In genomic region chr9:101181962-101182701, GRCm38 (mm10) we compare ENCODE assay signal across 8 mouse cellular contexts.
DNase-seq lines count a peak whose midpoint lies in the region; ATAC-seq and TF ChIP-seq lines count a peak whose summit lies in the region.

No protein-coding gene starts in this region.

- H3K9ac ChIP-seq in limb, embryonic 11.5 days (ENCODE audit: low read length): no peak overlapping the region
- H3K9ac ChIP-seq in midbrain, embryonic 15.5 days: no peak overlapping the region

- DNase-seq in monocyte, adult 2 months (ENCODE audit: low read depth in 1 of 2, low spot score in 2 of 2): peak; percentile 12 to 23
- peak; percentile 75 for DNase-seq in embryo, embryonic 9.5 days (ENCODE audit: extremely low spot score)
- DNase-seq in heart, adult 11 months: peak; percentile 95
- DNase-seq in kidney, adult 2 months: peak; percentile 91
- DNase-seq in limb, embryonic 11.5 days (ENCODE audit: low spot score): peak; percentile 88
- DNase-seq in spleen, postnatal 36 days (ENCODE audit: low spot score in 2 of 2): peak; percentile 38 to 53

- no peak overlapping the region for H3K4me2 ChIP-seq in limb, embryonic 11.5 days (ENCODE audit: low read depth, severe bottlenecking)
- H3K4me2 ChIP-seq in midbrain, embryonic 15.5 days: no peak overlapping the region

- TF ChIP-seq CTCF in kidney, adult 2 months (conservative IDR thresholded peaks at IDR 0.05; ENCODE audit: insufficient read depth, insufficient read length, low read depth, low read length): peak; percentile 65

- no peaks in the 10 kb centered on the region for H3K4me1 ChIP-seq in kidney, adult 2 months (ENCODE audit: control insufficient read depth, insufficient read depth, low read length)
- no peaks in the 10 kb centered on the region for H3K4me1 ChIP-seq in limb, embryonic 11.5 days (ENCODE audit: control insufficient read depth, insufficient read depth, low read length)
- H3K4me1 ChIP-seq in midbrain, embryonic 15.5 days: no peaks in the 10 kb centered on the region

- no peak overlapping the region; the same call in 1 of the 2 replicates for H3K27ac ChIP-seq in kidney, adult 2 months (ENCODE audit: insufficient read depth, low read depth, low read length)
- H3K27ac ChIP-seq in limb, embryonic 11.5 days (replicated peaks; ENCODE audit: low read depth, low read length): no peak overlapping the region
- no peak overlapping the region for H3K27ac ChIP-seq in midbrain, embryonic 15.5 days

- TF ChIP-seq POLR2A in kidney, adult 2 months (IDR thresholded peaks at IDR 0.05; ENCODE audit: low read depth, low read length): no peak

- no peaks in the 10 kb centered on the region for H3K27me3 ChIP-seq in kidney, adult 2 months (replicated peaks; ENCODE audit: control insufficient read depth, insufficient read depth, low read length)
- H3K27me3 ChIP-seq in limb, embryonic 11.5 days (ENCODE audit: control insufficient read depth, insufficient read depth, low read length): no peaks in the 10 kb centered on the region
- no peaks in the 10 kb centered on the region for H3K27me3 ChIP-seq in midbrain, embryonic 15.5 days (replicated peaks)

- peaks cover 7% of the 10 kb centered on the region for H3K36me3 ChIP-seq in kidney, adult 2 months (ENCODE audit: control insufficient read depth, insufficient read depth, low read length)
- no peaks in the 10 kb centered on the region; the same call in 1 of the 2 replicates for H3K36me3 ChIP-seq in limb, embryonic 11.5 days (ENCODE audit: control insufficient read depth, insufficient read depth, low read length)
- H3K36me3 ChIP-seq in midbrain, embryonic 15.5 days (replicated peaks): peaks cover 4% of the 10 kb centered on the region; the same call in 1 of the 2 replicates

- WGBS in kidney, adult 2 months: 31% methylated on average over 5 of the region's 5 CpGs
- WGBS in limb, embryonic 11.5 days: 42% methylated on average over 5 of the region's 5 CpGs
- WGBS in midbrain, embryonic 15.5 days: 46% methylated on average over 5 of the region's 5 CpGs

- no peak overlapping the region for H3K4me3 ChIP-seq in kidney, adult 2 months (ENCODE audit: insufficient read depth, low read depth, low read length)
- no peak overlapping the region for H3K4me3 ChIP-seq in limb, embryonic 11.5 days (ENCODE audit: low read depth, low read length)
- H3K4me3 ChIP-seq in midbrain, embryonic 15.5 days: no peak overlapping the region

- no peak for ATAC-seq in monocyte, adult 5-6 weeks (replicated peaks; ENCODE audit: insufficient number of reproducible peaks, low FRiP score, low TSS enrichment, poor library complexity, severe bottlenecking)
- peak; percentile 57; the same call in 1 of the 2 replicates for ATAC-seq in limb, embryonic 11.5 days (ENCODE audit: insufficient number of reproducible peaks, low FRiP score, low TSS enrichment, low read depth)
- peak; percentile 73 for ATAC-seq in midbrain, embryonic 15.5 days (replicated peaks)

- no peaks in the 10 kb centered on the region; the same call in 1 of the 2 replicates for H3K9me3 ChIP-seq in limb, embryonic 11.5 days (ENCODE audit: control insufficient read depth, low read length)
- no peaks in the 10 kb centered on the region for H3K9me3 ChIP-seq in midbrain, embryonic 15.5 days

Comparison
In these comparisons a context has a peak if more than half of its experiments do, and no peak if none do; other contexts are left out.
1. DNase-seq: peak in every context shown above with its lines; median percentile 95 in heart, adult 11 months; 91 in kidney, adult 2 months; 88 in limb, embryonic 11.5 days; 75 in embryo, embryonic 9.5 days; 46 in spleen, postnatal 36 days; 18 in monocyte, adult 2 months.